Mouse (Mus musculus): ENCODE data around the gene Islr. TPM values are rescaled to one million over a fixed set of nuclear protein-coding genes. Genes with fewer than 3 reads are reported as not detected.

Gene Islr
- total and polyA plus RNA-seq, 3 experiments, result not detected

- no peaks in the 10 kb centered on the region for H3K9me3 ChIP-seq (replicated peaks; ENCODE audit: insufficient read depth, low read length)
- H3K27ac ChIP-seq (ENCODE audit: control insufficient read depth, low read depth, low read length), result no peak overlapping the region
- peaks cover 21 to 30% of the 10 kb centered on the region in 2 experiments for H3K27me3 ChIP-seq (ENCODE audit: control insufficient read depth in 1 of 2, insufficient read depth in 2 of 2, low read length in 2 of 2)
- H3K79me2 ChIP-seq (ENCODE audit: control insufficient read depth, insufficient read depth, low read length, poor library complexity), result no peaks in the 10 kb centered on the region
- no peak overlapping the region for H3K9ac ChIP-seq (ENCODE audit: control insufficient read depth, low read depth, low read length, poor library complexity, severe bottlenecking)
- TF ChIP-seq HCFC1 (IDR thresholded peaks at IDR 0.05; ENCODE audit: low read depth, low read length) (no peak), GABPA (IDR thresholded peaks at IDR 0.05; ENCODE audit: low read depth, low read length) (no peak), CHD1 (IDR thresholded peaks at IDR 0.05; ENCODE audit: low read depth, low read length) (no peak), MXI1 (IDR thresholded peaks at IDR 0.05; ENCODE audit: low read depth, low read length) (no peak), RCOR1 (IDR thresholded peaks at IDR 0.05; ENCODE audit: low read depth, low read length) (no peak), KAT2A (conservative IDR thresholded peaks at IDR 0.05; ENCODE audit: low read depth, low read length) (no peak), RAD21 (IDR thresholded peaks at IDR 0.05; ENCODE audit: low read depth, low read length) (no peak), MYC (IDR thresholded peaks at IDR 0.05; ENCODE audit: low read depth, low read length) (no peak), ZKSCAN1 (IDR thresholded peaks at IDR 0.05; ENCODE audit: low read depth, low read length) (no peak), POLR2A (IDR thresholded peaks at IDR 0.05; ENCODE audit: control insufficient read depth in 1 of 2, insufficient read depth in 1 of 2, low read depth in 1 of 2, low read length in 2 of 2, poor library complexity in 1 of 2) (no peak), CTCF (IDR thresholded peaks at IDR 0.05 in 2 of 3, conservative IDR thresholded peaks at IDR 0.05 in 1 of 3; ENCODE audit: control insufficient read depth in 1 of 3, insufficient read depth in 1 of 3, low read depth in 2 of 3, low read length in 3 of 3, poor library complexity in 1 of 3, severe bottlenecking in 1 of 3) (no peak), TBP (IDR thresholded peaks at IDR 0.05; ENCODE audit: low read depth, low read length) (no peak), ELF1 (IDR thresholded peaks at IDR 0.05; ENCODE audit: low read depth, low read length) (no peak), ZC3H11A (IDR thresholded peaks at IDR 0.05; ENCODE audit: low read depth, low read length) (no peak), MAZ (IDR thresholded peaks at IDR 0.05; ENCODE audit: low read depth, low read length) (no peak), UBTF (IDR thresholded peaks at IDR 0.05; ENCODE audit: borderline replicate concordance, insufficient read depth, low read depth, low read length) (no peak)
- H3K4me3 ChIP-seq (ENCODE audit: control insufficient read depth in 1 of 2, insufficient read depth in 1 of 2, low read depth in 2 of 2, low read length in 2 of 2), result no peak overlapping the region
- no peaks in the 10 kb centered on the region for H3K36me3 ChIP-seq (ENCODE audit: control insufficient read depth in 1 of 2, insufficient read depth in 2 of 2, low read length in 2 of 2)
- DNase-seq (ENCODE audit: low read depth, low spot score), result no peak
- H3K4me1 ChIP-seq (ENCODE audit: control insufficient read depth in 1 of 2, insufficient read depth in 2 of 2, low read length in 2 of 2), result no peaks in the 10 kb centered on the region
Observed at GRCm38 (mm10) chr9:58168880-58169279, 35.2 kb downstream of the Islr start.

DNA sequence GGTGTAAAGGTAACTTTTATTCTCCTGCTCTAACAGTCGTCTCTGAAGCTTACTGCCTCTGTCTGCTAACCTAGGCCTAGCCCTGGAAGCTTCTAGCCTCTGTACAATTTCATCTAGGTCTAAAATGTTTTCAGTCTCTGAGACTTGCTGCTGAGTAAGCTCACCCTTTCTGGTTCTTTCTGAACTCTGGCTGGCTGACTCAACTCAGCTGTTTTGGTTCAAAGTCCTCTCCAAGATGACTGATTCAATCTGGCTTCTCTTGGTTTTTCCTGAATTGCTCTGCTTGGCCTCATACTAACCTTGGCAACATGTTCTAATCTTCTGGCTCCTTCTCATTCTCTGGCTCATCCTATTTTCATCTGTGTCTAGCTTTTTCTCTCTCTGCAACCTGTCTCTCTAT, 38.3 kb downstream of the Islr start:
- TF ChIP-seq POLR2AphosphoS2 (IDR thresholded peaks at IDR 0.05; ENCODE audit: low read length), result no peak
- no peak for TF ChIP-seq HCFC1 (IDR thresholded peaks at IDR 0.05; ENCODE audit: low read depth, low read length)
- TF ChIP-seq TBP (IDR thresholded peaks at IDR 0.05; ENCODE audit: low read depth, low read length), result no peak
- no peak for TF ChIP-seq KAT2A (conservative IDR thresholded peaks at IDR 0.05; ENCODE audit: low read depth, low read length)
- no peak for TF ChIP-seq MXI1 (IDR thresholded peaks at IDR 0.05; ENCODE audit: low read depth, low read length)
- no peak for TF ChIP-seq CHD1 (IDR thresholded peaks at IDR 0.05; ENCODE audit: low read depth, low read length)
- TF ChIP-seq BHLHE40 (IDR thresholded peaks at IDR 0.05; ENCODE audit: borderline replicate concordance, low read depth, low read length), result no peak
- no peak for TF ChIP-seq SIN3A (IDR thresholded peaks at IDR 0.05; ENCODE audit: low read length)
- TF ChIP-seq CHD2 (IDR thresholded peaks at IDR 0.05; ENCODE audit: low read length), result no peak
- TF ChIP-seq ZKSCAN1 (IDR thresholded peaks at IDR 0.05; ENCODE audit: low read depth, low read length), result no peak
- no peak for TF ChIP-seq CTCF (IDR thresholded peaks at IDR 0.05 in 2 of 3, conservative IDR thresholded peaks at IDR 0.05 in 1 of 3; ENCODE audit: control insufficient read depth in 1 of 3, insufficient read depth in 1 of 3, low read depth in 2 of 3, low read length in 3 of 3, poor library complexity in 1 of 3, severe bottlenecking in 1 of 3)
- no peak for TF ChIP-seq MEF2A (IDR thresholded peaks at IDR 0.05; ENCODE audit: extremely low read depth, insufficient replicate concordance, low read depth, low read length, poor library complexity, severe bottlenecking)
- TF ChIP-seq EP300 (IDR thresholded peaks at IDR 0.05; ENCODE audit: low read depth in 1 of 2, low read length in 2 of 2), result no peak
- TF ChIP-seq TCF12 (IDR thresholded peaks at IDR 0.05; ENCODE audit: low read depth, low read length), result no peak
- TF ChIP-seq E2F4 (IDR thresholded peaks at IDR 0.05; ENCODE audit: borderline replicate concordance, low read depth, low read length), result no peak
- no peak for TF ChIP-seq ELF1 (IDR thresholded peaks at IDR 0.05; ENCODE audit: low read depth, low read length)
- TF ChIP-seq ZMIZ1 (IDR thresholded peaks at IDR 0.05; ENCODE audit: low read depth, low read length), result no peak
- no peaks in the 10 kb centered on the region for H3K9me3 ChIP-seq (replicated peaks; ENCODE audit: insufficient read depth, low read length)
- no peaks in the 10 kb centered on the region for H3K36me3 ChIP-seq (ENCODE audit: control insufficient read depth in 1 of 2, insufficient read depth in 2 of 2, low read length in 2 of 2)
- H3K4me3 ChIP-seq (ENCODE audit: control insufficient read depth in 1 of 2, insufficient read depth in 1 of 2, low read depth in 2 of 2, low read length in 2 of 2), result no peak overlapping the region
- H3K4me1 ChIP-seq (ENCODE audit: control insufficient read depth in 1 of 2, insufficient read depth in 2 of 2, low read length in 2 of 2), result no peaks in the 10 kb centered on the region
- no peaks in the 10 kb centered on the region for H3K79me2 ChIP-seq (ENCODE audit: control insufficient read depth, insufficient read depth, low read length, poor library complexity)
- no peak overlapping the region for H3K27ac ChIP-seq (ENCODE audit: control insufficient read depth, low read depth, low read length)
- H3K27me3 ChIP-seq (ENCODE audit: control insufficient read depth in 1 of 2, insufficient read depth in 2 of 2, low read length in 2 of 2), result peaks cover 11 to 22% of the 10 kb centered on the region in 2 experiments
- H3K9ac ChIP-seq (ENCODE audit: control insufficient read depth, low read depth, low read length, poor library complexity, severe bottlenecking), result no peak overlapping the region
- DNase-seq (ENCODE audit: low read depth, low spot score), result no peak

Data from MEL (cell line).